8 mouse cellular contexts compared by ENCODE assay signal in genomic region chr8:85430801-85431200, GRCm38 (mm10). TPM values are rescaled to one million over a fixed set of nuclear protein-coding genes. Genes with fewer than 3 reads are reported as not detected.
DNase-seq lines count a peak whose midpoint lies in the region; ATAC-seq lines count a peak whose summit lies in the region.

No protein-coding gene starts in this region.

- no peaks in the 10 kb centered on the region for H3K9me3 ChIP-seq in erythroblast, embryonic 14.5 days (ENCODE audit: control insufficient read depth, low read length)
- no peaks in the 10 kb centered on the region for H3K9me3 ChIP-seq in embryonic facial prominence, embryonic 10.5 days
- H3K9me3 ChIP-seq in heart, embryonic 16.5 days (replicated peaks; ENCODE audit: control insufficient read depth, low read length) = no peaks in the 10 kb centered on the region
- H3K9me3 ChIP-seq in midbrain, embryonic 12.5 days = no peaks in the 10 kb centered on the region

- DNase-seq in embryonic facial prominence, embryonic 10.5 days (ENCODE audit: low spot score) = peak; percentile 38
- peak; percentile 47 to 55 for DNase-seq in kidney, postnatal 25 days
- no peak for DNase-seq in thymus, postnatal 4 days

- H3K27ac ChIP-seq in embryonic facial prominence, embryonic 10.5 days (replicated peaks) = peak overlapping the region; percentile 35; the same call in 1 of the 2 replicates
- peak overlapping the region; percentile 71 for H3K27ac ChIP-seq in heart, embryonic 16.5 days (ENCODE audit: low read length)
- H3K27ac ChIP-seq in midbrain, embryonic 12.5 days (replicated peaks) = no peak overlapping the region; the same call in 1 of the 2 replicates

- peak overlapping the region; percentile 88 for H3K4me2 ChIP-seq in heart, embryonic 16.5 days (ENCODE audit: low read depth, low read length)
- H3K4me2 ChIP-seq in midbrain, embryonic 12.5 days (replicated peaks) = peak overlapping the region; percentile 54

- H3K36me3 ChIP-seq in erythroblast, embryonic 14.5 days (ENCODE audit: control insufficient read depth) = peaks cover 2% of the 10 kb centered on the region
- peaks cover 5% of the 10 kb centered on the region for H3K36me3 ChIP-seq in embryonic facial prominence, embryonic 10.5 days (replicated peaks)
- no peaks in the 10 kb centered on the region for H3K36me3 ChIP-seq in heart, embryonic 16.5 days (ENCODE audit: control insufficient read depth, insufficient read depth)
- no peaks in the 10 kb centered on the region for H3K36me3 ChIP-seq in midbrain, embryonic 12.5 days

- ATAC-seq in erythroblast, adult 5-6 weeks (replicated peaks; ENCODE audit: low FRiP score, poor library complexity, severe bottlenecking) = no peak
- ATAC-seq in heart, embryonic 16.5 days (replicated peaks; ENCODE audit: extremely low read depth, insufficient read depth, low FRiP score) = no peak
- no peak for ATAC-seq in midbrain, embryonic 12.5 days (ENCODE audit: low FRiP score, low read depth)
- no peak for ATAC-seq in monocyte, adult 5-6 weeks (replicated peaks; ENCODE audit: insufficient number of reproducible peaks, low FRiP score, low TSS enrichment, poor library complexity, severe bottlenecking)

- no peaks in the 10 kb centered on the region for H3K27me3 ChIP-seq in erythroblast, embryonic 14.5 days (ENCODE audit: control insufficient read depth)
- peaks cover 4% of the 10 kb centered on the region; the same call in 1 of the 2 replicates for H3K27me3 ChIP-seq in embryonic facial prominence, embryonic 10.5 days (replicated peaks; ENCODE audit: low read depth, poor library complexity, severe bottlenecking)
- no peaks in the 10 kb centered on the region for H3K27me3 ChIP-seq in heart, embryonic 16.5 days (ENCODE audit: control insufficient read depth, insufficient read depth, low read length)
- H3K27me3 ChIP-seq in midbrain, embryonic 12.5 days = no peaks in the 10 kb centered on the region

- H3K4me3 ChIP-seq in erythroblast, embryonic 14.5 days (replicated peaks) = peak overlapping the region; percentile 4
- peak overlapping the region; percentile 86 for H3K4me3 ChIP-seq in embryonic facial prominence, embryonic 10.5 days
- peak overlapping the region; percentile 82 for H3K4me3 ChIP-seq in heart, embryonic 16.5 days (ENCODE audit: low read length)
- peak overlapping the region; percentile 81 for H3K4me3 ChIP-seq in midbrain, embryonic 12.5 days

- 16% methylated on average over 3 of the region's 3 CpGs for WGBS in embryonic facial prominence, embryonic 10.5 days
- 9% methylated on average over 3 of the region's 3 CpGs for WGBS in heart, embryonic 16.5 days
- 17% methylated on average over 3 of the region's 3 CpGs for WGBS in midbrain, embryonic 12.5 days

- H3K4me1 ChIP-seq in erythroblast, embryonic 14.5 days (ENCODE audit: control insufficient read depth) = peaks cover 60% of the 10 kb centered on the region
- H3K4me1 ChIP-seq in embryonic facial prominence, embryonic 10.5 days = peaks cover 44% of the 10 kb centered on the region
- H3K4me1 ChIP-seq in heart, embryonic 16.5 days (ENCODE audit: control insufficient read depth, insufficient read depth, low read length) = peaks cover 38% of the 10 kb centered on the region
- peaks cover 27% of the 10 kb centered on the region for H3K4me1 ChIP-seq in midbrain, embryonic 12.5 days

- peak overlapping the region; percentile 98 for H3K9ac ChIP-seq in heart, embryonic 16.5 days (ENCODE audit: low read length)
- no peak overlapping the region for H3K9ac ChIP-seq in midbrain, embryonic 12.5 days (replicated peaks)

RNA-seq across cellular contexts. Expression of gene 4921524J17Rik, which starts 1.8 kb away (rescaled TPM):
- polyA plus RNA-seq in erythroblast, embryonic 14.5 days (2012) = 2.1 and 2.7 TPM in 2 replicates
- 9.4 and 22.5 TPM in 2 replicates for total RNA-seq in erythroblast, adult 5-6 weeks (2015; ENCODE audit: low replicate concordance)
- total RNA-seq in erythroblast, adult 5-6 weeks (2017; ENCODE audit: low replicate concordance) = 8.3 and 15.9 TPM in 2 replicates
- 43.3 and 44.4 TPM in 2 replicates for polyA plus RNA-seq in embryonic facial prominence, embryonic 10.5 days (2016; fragmentation: Nextera tagmentation; extraction: Ambion mirVana)
- polyA plus RNA-seq in heart, embryonic 16.5 days (2015; fragmentation: Nextera tagmentation; extraction: Ambion mirVana) = 56.8 and 70.0 TPM in 2 replicates
- polyA plus RNA-seq in midbrain, embryonic 12.5 days (2016; fragmentation: Nextera tagmentation; extraction: Ambion mirVana) = 36.7 and 43.9 TPM in 2 replicates
- total RNA-seq in monocyte, adult 5-6 weeks (2017) = 22.8 to 81.0 TPM (median 62.0 TPM) in 3 replicates

RNA-seq across cellular contexts. Expression of gene Mylk3, which starts 44.7 kb away (rescaled TPM):
- 8.6 and 10.8 TPM in 2 replicates for polyA plus RNA-seq in erythroblast, embryonic 14.5 days (2012)
- total RNA-seq in erythroblast, adult 5-6 weeks (2015; ENCODE audit: low replicate concordance) = 48.0 and 94.9 TPM in 2 replicates
- total RNA-seq in erythroblast, adult 5-6 weeks (2017; ENCODE audit: low replicate concordance) = 229 and 257 TPM in 2 replicates
- polyA plus RNA-seq in embryonic facial prominence, embryonic 10.5 days (2016; fragmentation: Nextera tagmentation; extraction: Ambion mirVana) = 2.6 TPM in 2 replicates
- 254 and 278 TPM in 2 replicates for polyA plus RNA-seq in heart, embryonic 16.5 days (2015; fragmentation: Nextera tagmentation; extraction: Ambion mirVana)
- 1.4 and 1.7 TPM in 2 replicates for polyA plus RNA-seq in midbrain, embryonic 12.5 days (2016; fragmentation: Nextera tagmentation; extraction: Ambion mirVana)
- 0.10 to 13.1 TPM (median 7.9 TPM) in 3 replicates for total RNA-seq in monocyte, adult 5-6 weeks (2017)

Comparison
In these comparisons a context has a peak if more than half of its experiments do, and no peak if none do; other contexts are left out.
1. H3K4me3 ChIP-seq: peak in every context shown above with its lines; median percentile 86 in embryonic facial prominence, embryonic 10.5 days; 82 in heart, embryonic 16.5 days; 81 in midbrain, embryonic 12.5 days; 4 in erythroblast, embryonic 14.5 days.
2. RNA of gene 4921524J17Rik, which starts 1.8 kb away (polyA plus RNA-seq): 56.8 to 70.0 TPM in heart, embryonic 16.5 days, 43.3 to 44.4 TPM in embryonic facial prominence, embryonic 10.5 days and 36.7 to 43.9 TPM in midbrain, embryonic 12.5 days; 2.1 to 2.7 TPM in erythroblast, embryonic 14.5 days; every median in the first group is over 10 times any median in the second.
3. RNA of gene Mylk3, which starts 44.7 kb away (polyA plus RNA-seq): 254 to 278 TPM in heart, embryonic 16.5 days; 8.6 to 10.8 TPM in erythroblast, embryonic 14.5 days, 2.6 TPM in embryonic facial prominence, embryonic 10.5 days and 1.4 to 1.7 TPM in midbrain, embryonic 12.5 days; every median in the first group is over 10 times any median in the second.